Mouse (Mus musculus): ENCODE results near the gene Atp5h.

Gene Atp5h

DNA sequence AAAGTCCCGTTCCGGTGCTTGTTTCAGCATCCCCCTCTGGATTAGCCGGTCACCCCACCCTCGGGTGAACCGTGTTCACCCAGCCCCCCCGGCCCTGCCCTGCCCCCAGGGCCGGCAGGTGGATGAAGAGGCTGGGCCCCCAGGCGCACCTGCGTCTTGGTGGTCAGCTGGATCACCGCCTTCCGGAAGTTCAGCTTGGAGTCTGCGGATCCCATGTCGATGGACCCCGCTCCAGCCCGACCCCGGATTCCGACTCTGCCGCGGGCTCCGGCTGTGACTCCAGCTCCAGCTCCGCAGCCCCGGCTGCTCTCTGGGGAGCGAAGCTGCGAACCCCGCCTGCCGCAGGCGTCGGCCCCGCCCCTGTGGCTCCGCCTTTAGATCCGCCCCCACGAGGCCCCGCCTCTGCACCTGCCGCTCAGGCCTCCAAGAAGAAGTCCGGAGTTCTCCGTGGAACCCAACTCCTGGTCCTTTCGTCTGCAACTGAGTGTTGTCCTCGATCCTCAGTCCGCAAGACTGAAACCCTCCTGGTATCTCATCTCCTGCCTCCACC lies 52.3 kb downstream of the Atp5h start, which contains the start of gene Hid1:
Gene Hid1 (minus strand): TSS at position 362 of the 550 bp plus-strand sequence.
- no peak for DNase-seq (ENCODE audit: low read depth, low spot score)

DNA sequence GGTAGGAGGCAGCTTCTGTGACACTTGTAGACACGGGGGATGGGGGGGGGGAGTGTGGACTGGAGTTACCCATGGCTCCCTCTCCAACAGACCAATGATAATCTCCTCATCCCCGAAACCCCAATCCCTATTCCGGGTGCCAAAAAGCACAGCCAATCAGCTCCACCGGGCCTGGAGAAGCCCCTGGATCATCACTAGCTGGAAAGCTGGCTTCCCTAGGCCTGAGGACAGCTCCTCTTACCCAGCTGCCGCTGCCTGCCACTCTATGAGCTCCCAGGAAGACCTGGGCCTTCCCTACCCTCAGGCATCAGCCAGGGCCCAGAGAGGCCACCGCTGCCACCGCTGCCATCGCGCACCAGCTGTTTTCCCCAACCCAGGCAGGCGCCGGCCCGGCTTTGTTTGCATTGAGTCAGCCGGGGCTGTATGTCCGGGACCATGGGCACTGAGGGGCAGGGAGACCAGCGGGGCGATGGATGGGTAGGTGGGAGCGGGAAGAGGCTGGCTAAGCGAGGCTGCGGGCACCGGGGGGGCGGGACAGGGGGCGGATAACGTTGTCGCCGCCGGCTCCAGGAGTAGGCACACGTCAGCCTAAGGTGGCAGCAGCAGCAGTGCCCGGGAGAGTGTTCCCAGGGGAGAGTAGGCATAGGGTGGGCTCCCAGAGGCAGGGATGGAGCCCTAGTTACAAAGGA lies 52.9 kb downstream of the Atp5h start:
- no peak for DNase-seq (ENCODE audit: low read depth, low spot score)

GRCm38 (mm10) chr11:115366039-115366705 lies 53.6 kb downstream of the Atp5h start:
- no peak for DNase-seq (ENCODE audit: low read depth, low spot score)
